Mouse (Mus musculus) olfactory bulb, adult 2 months (tissue): ENCODE results near the gene Wnt3a.
"Not testable (repeated sequence)": the region's sequence is repeated elsewhere in the genome, so short reads cannot be mapped to it uniquely, and the experiment has no call there.

Experiments used
- CTCF ChIP-seq: fragments of 200-500 bp; IDR thresholded peaks from 2 replicates; pipeline ENCODE4 v1.5.1; 2012; ENCODE audit warnings: low read depth, mild to moderate bottlenecking, low read length, moderate library complexity; ENCODE audit not compliant: insufficient read depth
- POLR2A ChIP-seq: fragments of 200-500 bp; IDR thresholded peaks from 2 replicates; pipeline ENCODE4 v1.6.1; 2012; ENCODE audit warnings: mild to moderate bottlenecking, low read depth, low read length, moderate library complexity; ENCODE audit not compliant: insufficient read depth

DNA sequence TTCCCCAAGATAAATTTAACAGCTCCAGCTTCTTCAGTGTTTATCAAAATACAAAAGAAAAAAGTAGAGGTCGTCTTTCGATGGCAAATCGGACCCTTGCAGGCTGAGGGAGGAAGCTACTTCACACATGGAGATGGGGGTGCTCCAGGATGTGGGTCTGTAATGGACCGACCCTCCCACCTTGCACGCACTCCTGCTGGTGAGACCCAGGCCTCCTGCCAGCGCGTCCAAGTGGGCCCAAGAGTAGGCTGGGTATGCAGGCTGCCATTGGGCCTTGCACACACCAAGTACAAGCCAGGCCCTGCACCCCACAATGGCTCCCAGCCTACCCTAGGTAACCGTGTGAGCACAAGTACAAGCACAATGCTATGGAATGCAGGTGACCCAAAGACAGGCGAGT is 79.0 kb downstream of the Wnt3a start:
- not testable (repeated sequence) for TF ChIP-seq POLR2A, CTCF
